Mouse (Mus musculus): Measurements from ENCODE around the gene Padi6. TPM values are rescaled to one million over a fixed set of nuclear protein-coding genes. Genes with fewer than 3 reads are reported as not detected.

Gene Padi6
- polyA plus RNA-seq, 1 experiment from 2014 or later, result not detected

DNA sequence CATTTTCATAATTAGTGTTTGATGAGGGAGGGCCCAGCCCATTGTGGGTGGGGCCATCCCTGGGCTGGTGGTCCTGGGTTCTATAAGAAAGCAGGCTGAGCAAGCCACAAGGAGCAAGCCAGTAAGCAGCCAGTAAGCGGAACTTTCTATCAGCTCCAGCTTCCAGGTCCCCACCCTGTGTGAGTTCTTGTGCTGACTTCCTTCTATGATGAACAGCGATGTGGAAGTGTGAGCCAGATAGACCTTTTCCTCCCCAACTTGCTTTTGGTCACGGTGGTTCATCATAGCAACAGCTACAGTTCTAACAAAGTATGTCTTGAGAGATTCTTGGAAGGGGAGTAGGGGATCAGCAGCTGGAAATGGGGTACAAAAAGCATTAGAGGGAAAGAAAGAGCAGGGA, 23.5 kb upstream of the Padi6 start:
- 87% methylated on average over 3 of the region's 3 CpGs for WGBS

DNA sequence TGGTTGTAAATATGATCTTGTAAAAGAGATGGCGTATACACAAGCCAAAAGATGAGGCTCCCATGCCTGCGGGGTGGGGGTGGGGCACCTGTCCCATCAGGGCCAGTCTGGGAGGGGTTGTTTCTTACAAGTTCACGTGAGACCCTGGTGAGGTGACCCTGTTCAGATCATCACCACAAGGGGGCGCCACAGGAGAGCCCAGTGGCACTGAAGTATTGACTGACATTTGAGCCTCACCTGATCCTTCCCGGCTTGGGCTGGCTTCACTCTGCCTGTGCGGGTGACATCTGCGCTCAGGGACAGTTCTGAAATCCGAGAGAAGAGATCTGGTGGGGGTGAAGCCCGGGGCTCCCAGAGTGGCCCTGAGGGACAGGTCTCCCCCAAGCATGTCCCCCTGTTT, 20.7 kb upstream of the Padi6 start:
- WGBS, result 14% methylated on average over 9 of the region's 9 CpGs
- ATAC-seq (ENCODE audit: low FRiP score) (no peak), DNase-seq (ENCODE audit: low spot score) (peak; percentile 70)
- no peaks in the 10 kb centered on the region for H3K9me3 ChIP-seq (ENCODE audit: control insufficient read depth, low read length)
- H3K9ac ChIP-seq (ENCODE audit: low read depth, low read length), result no peak overlapping the region
- no peak overlapping the region for H3K4me3 ChIP-seq (ENCODE audit: low read depth, low read length)
- H3K27ac ChIP-seq (ENCODE audit: low read depth, low read length), result no peak overlapping the region
- H3K27me3 ChIP-seq (ENCODE audit: control insufficient read depth, insufficient read depth, low read length), result no peaks in the 10 kb centered on the region
- H3K4me1 ChIP-seq (replicated peaks; ENCODE audit: control insufficient read depth, insufficient read depth, low read length), result peaks cover under 1% of the 10 kb centered on the region; the same call in 1 of the 2 replicates
- no peaks in the 10 kb centered on the region for H3K36me3 ChIP-seq (ENCODE audit: control insufficient read depth, insufficient read depth, low read length)
- H3K4me2 ChIP-seq (replicated peaks; ENCODE audit: low read depth, low read length), result no peak overlapping the region

More for the DNA sequence above, 23.5 kb upstream of the Padi6 start:
- H3K4me3 ChIP-seq (ENCODE audit: low read depth, low read length), result no peak overlapping the region
- H3K9ac ChIP-seq (ENCODE audit: low read depth, low read length), result no peak overlapping the region
- H3K4me1 ChIP-seq (replicated peaks; ENCODE audit: control insufficient read depth, insufficient read depth, low read length), result peaks cover 4% of the 10 kb centered on the region; the same call in 1 of the 2 replicates
- no peaks in the 10 kb centered on the region for H3K9me3 ChIP-seq (ENCODE audit: control insufficient read depth, low read length)
- ATAC-seq (ENCODE audit: low FRiP score) (no peak), DNase-seq (ENCODE audit: low spot score) (no peak)
- H3K27ac ChIP-seq (ENCODE audit: low read depth, low read length), result no peak overlapping the region
- no peaks in the 10 kb centered on the region for H3K36me3 ChIP-seq (ENCODE audit: control insufficient read depth, insufficient read depth, low read length)
- no peaks in the 10 kb centered on the region for H3K27me3 ChIP-seq (ENCODE audit: control insufficient read depth, insufficient read depth, low read length)
- H3K4me2 ChIP-seq (replicated peaks; ENCODE audit: low read depth, low read length), result no peak overlapping the region

DNA sequence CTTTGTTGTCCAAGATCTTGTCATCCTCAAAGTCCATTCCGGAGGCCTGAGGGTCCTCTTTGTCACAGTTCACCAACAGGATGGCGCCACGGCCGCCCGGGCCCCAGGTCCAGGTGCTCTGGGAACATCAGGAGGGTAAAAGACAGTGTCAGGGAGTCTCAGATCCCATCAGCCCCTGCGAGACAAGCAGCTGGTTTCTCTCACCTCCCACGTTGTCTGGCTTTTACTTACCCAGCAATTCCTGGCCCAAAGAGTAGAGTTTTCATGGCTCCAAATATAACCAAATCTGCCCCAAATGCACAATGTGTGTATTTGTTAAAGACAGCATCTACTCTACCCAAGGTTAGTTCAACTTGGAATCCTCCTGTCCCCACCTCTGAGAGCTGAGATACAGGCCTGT, 19.2 kb upstream of the Padi6 start:
- Histone ChIP-seq H3K9me3 (ENCODE audit: control insufficient read depth, low read length) (no peaks in the 10 kb centered on the region), H3K27me3 (ENCODE audit: control insufficient read depth, insufficient read depth, low read length) (no peaks in the 10 kb centered on the region), H3K4me1 (replicated peaks; ENCODE audit: control insufficient read depth, insufficient read depth, low read length) (peaks cover 4% of the 10 kb centered on the region; the same call in 1 of the 2 replicates), H3K9ac (ENCODE audit: low read depth, low read length) (no peak overlapping the region), H3K36me3 (ENCODE audit: control insufficient read depth, insufficient read depth, low read length) (no peaks in the 10 kb centered on the region), H3K4me2 (replicated peaks; ENCODE audit: low read depth, low read length) (no peak overlapping the region), H3K4me3 (ENCODE audit: low read depth, low read length) (no peak overlapping the region), H3K27ac (ENCODE audit: low read depth, low read length) (no peak overlapping the region)
- ATAC-seq (ENCODE audit: low FRiP score) (no peak), DNase-seq (ENCODE audit: low spot score) (no peak)
- WGBS, result 92% methylated on average over 7 of the region's 7 CpGs

DNA sequence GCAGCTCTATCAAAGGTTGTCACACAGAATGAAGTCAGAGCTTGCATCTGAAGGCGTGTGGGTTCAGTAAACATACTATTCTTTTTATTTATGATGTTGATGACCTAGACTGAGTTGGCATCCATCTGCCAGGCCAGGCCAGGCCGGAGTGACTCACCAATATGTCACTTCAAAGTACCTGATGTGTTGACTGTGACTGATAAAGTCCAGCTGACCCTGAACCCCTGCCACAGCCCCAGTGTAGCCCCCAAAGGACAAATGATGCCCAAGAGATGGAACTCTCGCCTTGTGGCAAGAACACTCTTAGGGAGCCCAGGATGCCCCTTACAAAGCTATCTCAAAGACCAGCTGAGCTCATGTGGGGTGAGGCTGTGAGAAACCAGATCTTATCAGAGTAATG, 13.4 kb upstream of the Padi6 start:
- Histone ChIP-seq H3K27ac (ENCODE audit: low read depth, low read length) (no peak overlapping the region), H3K36me3 (ENCODE audit: control insufficient read depth, insufficient read depth, low read length) (no peaks in the 10 kb centered on the region), H3K4me1 (replicated peaks; ENCODE audit: control insufficient read depth, insufficient read depth, low read length) (peaks cover 4% of the 10 kb centered on the region; the same call in 1 of the 2 replicates), H3K4me2 (replicated peaks; ENCODE audit: low read depth, low read length) (no peak overlapping the region), H3K27me3 (ENCODE audit: control insufficient read depth, insufficient read depth, low read length) (no peaks in the 10 kb centered on the region), H3K4me3 (ENCODE audit: low read depth, low read length) (no peak overlapping the region), H3K9ac (ENCODE audit: low read depth, low read length) (no peak overlapping the region), H3K9me3 (ENCODE audit: control insufficient read depth, low read length) (no peaks in the 10 kb centered on the region)
- 85% methylated on average over 3 of the region's 3 CpGs for WGBS
- no peak for DNase-seq (ENCODE audit: low spot score)
- ATAC-seq (ENCODE audit: low FRiP score), result no peak

DNA sequence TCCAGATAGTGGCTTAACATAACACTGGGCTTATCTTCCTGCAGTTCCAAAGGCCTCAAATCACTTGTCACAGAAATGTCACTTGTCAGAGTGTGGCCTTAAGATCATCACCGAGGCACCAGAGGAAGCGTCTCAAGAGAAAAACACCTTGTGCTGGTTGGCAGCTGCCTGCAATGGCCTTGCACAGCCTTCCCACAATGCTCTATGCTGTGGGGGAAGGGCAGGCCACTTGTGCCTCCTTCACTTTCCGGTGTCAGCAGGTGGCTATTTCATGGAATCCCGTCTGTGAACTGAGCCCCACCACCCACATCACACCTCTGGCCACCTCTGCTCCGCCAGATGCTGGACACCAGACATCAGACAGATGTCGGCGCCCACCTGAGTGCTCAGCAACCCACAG, 10.9 kb upstream of the Padi6 start:
- ATAC-seq (ENCODE audit: low FRiP score) (no peak), DNase-seq (ENCODE audit: low spot score) (no peak)
- 66% methylated on average over 7 of the region's 7 CpGs for whole genome bisulfite sequencing
- Histone ChIP-seq H3K27ac (ENCODE audit: low read depth, low read length) (no peak overlapping the region), H3K36me3 (ENCODE audit: control insufficient read depth, insufficient read depth, low read length) (no peaks in the 10 kb centered on the region), H3K4me2 (replicated peaks; ENCODE audit: low read depth, low read length) (no peak overlapping the region), H3K27me3 (ENCODE audit: control insufficient read depth, insufficient read depth, low read length) (no peaks in the 10 kb centered on the region), H3K9me3 (ENCODE audit: control insufficient read depth, low read length) (no peaks in the 10 kb centered on the region), H3K9ac (ENCODE audit: low read depth, low read length) (no peak overlapping the region), H3K4me1 (replicated peaks; ENCODE audit: control insufficient read depth, insufficient read depth, low read length) (peaks cover 4% of the 10 kb centered on the region; the same call in 1 of the 2 replicates), H3K4me3 (ENCODE audit: low read depth, low read length) (no peak overlapping the region)

DNA sequence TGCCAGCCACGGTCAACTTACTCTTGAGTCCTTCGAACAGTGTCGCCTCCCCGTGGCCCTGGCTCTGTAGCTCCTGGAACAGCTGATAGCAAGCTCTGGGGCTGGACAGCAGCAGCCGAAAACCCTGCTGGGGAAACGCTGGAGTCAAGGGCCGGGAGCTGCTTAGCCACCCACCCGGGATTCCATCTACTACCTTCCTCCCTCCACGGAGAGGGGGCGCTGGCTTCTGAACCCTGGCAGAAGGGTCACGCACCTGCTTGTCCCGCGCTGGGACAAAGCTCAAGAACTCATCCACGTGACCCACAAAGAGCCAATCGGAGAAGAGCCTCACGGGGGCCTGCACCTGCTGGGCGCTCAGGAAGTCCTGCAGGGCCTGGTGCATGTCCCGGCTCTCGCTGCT, 7.9 kb upstream of the Padi6 start:
- WGBS, result 6% methylated on average over 19 of the region's 19 CpGs
- no peak overlapping the region for H3K27ac ChIP-seq (ENCODE audit: low read depth, low read length)
- no peaks in the 10 kb centered on the region for H3K4me1 ChIP-seq (replicated peaks; ENCODE audit: control insufficient read depth, insufficient read depth, low read length)
- ATAC-seq (ENCODE audit: low FRiP score), result peak; percentile 17; the same call in 1 of the 2 replicates
- H3K9me3 ChIP-seq (ENCODE audit: control insufficient read depth, low read length), result no peaks in the 10 kb centered on the region
- H3K9ac ChIP-seq (ENCODE audit: low read depth, low read length), result no peak overlapping the region
- H3K36me3 ChIP-seq (ENCODE audit: control insufficient read depth, insufficient read depth, low read length), result no peaks in the 10 kb centered on the region
- DNase-seq (ENCODE audit: low spot score), result peak; percentile 48
- H3K27me3 ChIP-seq (ENCODE audit: control insufficient read depth, insufficient read depth, low read length), result no peaks in the 10 kb centered on the region; the same call in 1 of the 2 replicates
- H3K4me2 ChIP-seq (replicated peaks; ENCODE audit: low read depth, low read length), result peak overlapping the region; percentile 29
- H3K4me3 ChIP-seq (ENCODE audit: low read depth, low read length), result peak overlapping the region; percentile 15; the same call in 1 of the 2 replicates

DNA sequence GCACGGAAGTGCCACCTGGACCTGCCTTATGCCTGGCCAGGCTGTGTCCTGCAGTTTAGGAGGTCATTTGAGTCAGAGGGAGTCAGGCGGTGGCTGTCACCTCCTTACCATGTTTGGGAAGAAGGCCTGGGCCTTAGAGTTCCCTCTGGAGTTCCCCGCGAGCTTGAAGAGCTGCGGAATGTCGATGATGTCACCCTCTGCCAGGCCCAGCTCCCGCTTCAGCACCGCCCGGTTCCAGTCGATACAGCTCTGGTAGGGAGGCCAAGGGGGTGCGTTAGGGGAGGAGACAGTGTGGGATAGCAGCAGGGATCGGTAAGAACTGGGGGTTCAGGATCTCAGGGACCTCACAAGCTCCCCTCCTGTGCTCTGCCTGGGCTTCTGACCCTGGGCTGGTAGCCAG, 5.5 kb upstream of the Padi6 start:
- Histone ChIP-seq H3K27me3 (ENCODE audit: control insufficient read depth, insufficient read depth, low read length) (no peaks in the 10 kb centered on the region; the same call in 1 of the 2 replicates), H3K4me1 (replicated peaks; ENCODE audit: control insufficient read depth, insufficient read depth, low read length) (no peaks in the 10 kb centered on the region), H3K27ac (ENCODE audit: low read depth, low read length) (no peak overlapping the region), H3K9me3 (ENCODE audit: control insufficient read depth, low read length) (no peaks in the 10 kb centered on the region), H3K4me2 (replicated peaks; ENCODE audit: low read depth, low read length) (no peak overlapping the region), H3K9ac (ENCODE audit: low read depth, low read length) (no peak overlapping the region), H3K36me3 (ENCODE audit: control insufficient read depth, insufficient read depth, low read length) (no peaks in the 10 kb centered on the region), H3K4me3 (ENCODE audit: low read depth, low read length) (no peak overlapping the region)
- ATAC-seq (ENCODE audit: low FRiP score) (no peak), DNase-seq (ENCODE audit: low spot score) (no peak)
- 28% methylated on average over 12 of the region's 12 CpGs for WGBS

DNA sequence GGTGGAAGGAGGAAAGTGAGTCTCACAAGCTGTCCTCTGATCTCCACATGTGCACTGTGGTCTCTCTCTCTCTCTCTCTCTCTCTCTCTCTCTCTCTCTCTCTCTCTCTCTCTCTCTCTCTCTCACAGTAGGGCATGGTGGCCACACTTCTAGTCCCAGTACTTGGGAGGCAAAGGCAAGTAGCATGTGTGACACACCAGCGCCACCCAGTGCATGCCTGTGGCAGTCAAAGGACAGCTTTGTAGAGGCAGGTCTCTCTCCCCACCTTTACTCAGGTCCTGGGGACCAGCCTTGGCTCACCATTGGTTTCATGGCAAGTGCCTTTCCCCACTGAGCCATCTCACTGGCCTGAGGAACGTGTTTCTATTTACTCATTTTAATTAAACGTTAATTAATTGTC, 2.2 kb upstream of the Padi6 start:
- Histone ChIP-seq H3K4me1 (replicated peaks; ENCODE audit: control insufficient read depth, insufficient read depth, low read length) (no peaks in the 10 kb centered on the region), H3K4me2 (replicated peaks; ENCODE audit: low read depth, low read length) (no peak overlapping the region), H3K27me3 (ENCODE audit: control insufficient read depth, insufficient read depth, low read length) (no peaks in the 10 kb centered on the region; the same call in 1 of the 2 replicates), H3K36me3 (ENCODE audit: control insufficient read depth, insufficient read depth, low read length) (no peaks in the 10 kb centered on the region), H3K9me3 (ENCODE audit: control insufficient read depth, low read length) (no peaks in the 10 kb centered on the region), H3K4me3 (ENCODE audit: low read depth, low read length) (no peak overlapping the region), H3K9ac (ENCODE audit: low read depth, low read length) (no peak overlapping the region), H3K27ac (ENCODE audit: low read depth, low read length) (no peak overlapping the region)
- ATAC-seq (ENCODE audit: low FRiP score) (no peak), DNase-seq (ENCODE audit: low spot score) (peak; percentile 47)
- 21% methylated on average over 3 of the region's 3 CpGs for WGBS

DNA sequence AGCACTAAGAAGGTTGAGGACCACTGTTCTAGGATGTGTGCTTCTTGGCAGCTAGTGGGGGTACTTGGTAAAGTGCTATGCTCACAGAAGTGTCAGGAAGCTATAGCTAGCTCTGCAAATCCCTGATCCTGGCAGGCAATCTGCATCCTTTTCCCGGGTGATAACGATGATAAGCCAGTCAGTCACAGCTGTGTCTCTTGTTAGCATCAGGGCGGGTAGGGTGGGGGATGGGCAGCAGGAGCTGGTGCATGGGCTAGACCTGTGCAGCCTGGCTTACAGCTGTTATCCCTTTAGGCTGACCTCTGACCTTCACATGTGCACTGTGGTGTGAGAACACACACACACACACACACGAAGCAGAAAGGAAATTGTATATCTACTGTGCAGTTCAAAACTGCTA, 643 bp upstream of the Padi6 start:
- no peaks in the 10 kb centered on the region for H3K9me3 ChIP-seq (ENCODE audit: control insufficient read depth, low read length)
- no peak overlapping the region for H3K4me3 ChIP-seq (ENCODE audit: low read depth, low read length)
- H3K27me3 ChIP-seq (ENCODE audit: control insufficient read depth, insufficient read depth, low read length), result no peaks in the 10 kb centered on the region; the same call in 1 of the 2 replicates
- H3K4me2 ChIP-seq (replicated peaks; ENCODE audit: low read depth, low read length), result no peak overlapping the region
- H3K27ac ChIP-seq (ENCODE audit: low read depth, low read length), result no peak overlapping the region
- ATAC-seq (ENCODE audit: low FRiP score) (no peak), DNase-seq (ENCODE audit: low spot score) (peak; percentile 33)
- no peak overlapping the region for H3K9ac ChIP-seq (ENCODE audit: low read depth, low read length)
- no peaks in the 10 kb centered on the region for H3K4me1 ChIP-seq (replicated peaks; ENCODE audit: control insufficient read depth, insufficient read depth, low read length)
- H3K36me3 ChIP-seq (ENCODE audit: control insufficient read depth, insufficient read depth, low read length), result no peaks in the 10 kb centered on the region
- 58% methylated on average over 4 of the region's 4 CpGs for WGBS

Data from hindbrain, embryonic 11.5 days (tissue).